Mouse (Mus musculus) embryonic facial prominence, embryonic 15.5 days (tissue): ENCODE data around the gene Txnrd1. TPM values are rescaled to one million over a fixed set of nuclear protein-coding genes. Genes with fewer than 3 reads are reported as not detected.

Experiments
- ATAC-seq: fragments of 200-750 bp; cut with Nextera tagmentation; 2 replicates; pipeline ENCODE4 v1.8.0; 2017; ENCODE audit warnings: low read depth, moderate TSS enrichment; ENCODE audit not compliant: insufficient number of reproducible peaks, low FRiP score, low TSS enrichment
- H3K27ac ChIP-seq: fragments of 300-500 bp; sonication (generic); replicated peaks from 2 replicates; pipeline ENCODE4 v1.5.1; 2015; ENCODE audit warnings: mild to moderate bottlenecking, inconsistent platforms
- H3K27me3 ChIP-seq: fragments of 300-500 bp; sonication (generic); 2 replicates; pipeline ENCODE4 v1.6.1; 2015; ENCODE audit warnings: inconsistent platforms
- H3K36me3 ChIP-seq: fragments of 300-500 bp; sonication (generic); 2 replicates; pipeline ENCODE4 v1.6.1; 2015; ENCODE audit warnings: mild to moderate bottlenecking, inconsistent platforms
- H3K4me1 ChIP-seq: fragments of 300-500 bp; sonication (generic); 2 replicates; pipeline ENCODE4 v1.6.1; 2015; ENCODE audit warnings: inconsistent platforms
- H3K4me2 ChIP-seq: fragments of 300-500 bp; sonication (generic); replicated peaks from 2 replicates; pipeline ENCODE4 v1.6.1; 2015; ENCODE audit warnings: mild to moderate bottlenecking, inconsistent platforms
- H3K4me3 ChIP-seq: fragments of 300-500 bp; sonication (generic); replicated peaks from 2 replicates; pipeline ENCODE4 v1.5.1; 2015; ENCODE audit warnings: mild to moderate bottlenecking, inconsistent platforms
- H3K9ac ChIP-seq: fragments of 300-500 bp; sonication (generic); 2 replicates; pipeline ENCODE4 v1.6.1; 2015; ENCODE audit warnings: inconsistent platforms
- H3K9me3 ChIP-seq: fragments of 300-500 bp; sonication (generic); replicated peaks from 2 replicates; pipeline ENCODE4 v1.6.1; 2016; ENCODE audit warnings: inconsistent platforms
- WGBS: fragments of 180-500 bp; shearing (Covaris S2); methylation state at CpG from one replicate; pipeline ENCODE4 v1.1.7; 2015; 5-methylcytosine and 5-hydroxymethylcytosine counted together
- polyA plus RNA-seq: library from polyadenylated mRNA; unstranded; fragments of >200 nt; fragmentation: Nextera tagmentation; extraction: Ambion mirVana; gene quantifications from 2 replicates; pipeline ENCODE4 v1.2.1, GENCODE M21; 2015

Gene Txnrd1
- polyA plus RNA-seq, 1 experiment from 2014 or later: 78.9 TPM

GRCm38 (mm10) chr10:82817936-82818335 lies 15.8 kb upstream of the Txnrd1 start:
- H3K9me3 ChIP-seq: no peaks in the 10 kb centered on the region
- H3K27me3 ChIP-seq: no peaks in the 10 kb centered on the region
- no peak for ATAC-seq
- peaks cover 11% of the 10 kb centered on the region for H3K4me1 ChIP-seq
- no peak overlapping the region for H3K4me2 ChIP-seq
- no peak overlapping the region for H3K9ac ChIP-seq
- 64% methylated on average over 9 of the region's 9 CpGs for WGBS
- H3K36me3 ChIP-seq: no peaks in the 10 kb centered on the region
- H3K27ac ChIP-seq: no peak overlapping the region
- H3K4me3 ChIP-seq: no peak overlapping the region

- Histone ChIP-seq H3K27me3 (no peaks in the 10 kb centered on the region), H3K4me2 (no peak overlapping the region), H3K36me3 (no peaks in the 10 kb centered on the region), H3K4me1 (peaks cover 14% of the 10 kb centered on the region), H3K27ac (no peak overlapping the region), H3K9me3 (no peaks in the 10 kb centered on the region), H3K4me3 (no peak overlapping the region), H3K9ac (no peak overlapping the region)
- 77% methylated on average over 6 of the region's 6 CpGs for WGBS
- no peak for ATAC-seq
Measured at GRCm38 (mm10) chr10:82818661-82819060, 15.1 kb upstream of the Txnrd1 start.

- WGBS: 41% methylated on average over 14 of the region's 14 CpGs
- peak; percentile 24; the same call in 1 of the 2 replicates for ATAC-seq
Measured at GRCm38 (mm10) chr10:82823108-82823778, 10.5 kb upstream of the Txnrd1 start.

GRCm38 (mm10) chr10:82823779-82824177 lies 10.0 kb upstream of the Txnrd1 start:
- no peak for ATAC-seq
- Histone ChIP-seq H3K27ac (peak overlapping the region; percentile 49), H3K9me3 (no peaks in the 10 kb centered on the region), H3K36me3 (no peaks in the 10 kb centered on the region), H3K9ac (no peak overlapping the region), H3K4me3 (no peak overlapping the region), H3K4me1 (peaks cover 4% of the 10 kb centered on the region; the same call in 1 of the 2 replicates), H3K27me3 (no peaks in the 10 kb centered on the region), H3K4me2 (no peak overlapping the region)
- 57% methylated on average over 5 of the region's 5 CpGs for WGBS

More at GRCm38 (mm10) chr10:82823108-82823778, 10.5 kb upstream of the Txnrd1 start:
- H3K4me3 ChIP-seq: no peak overlapping the region
- no peaks in the 10 kb centered on the region for H3K9me3 ChIP-seq
- H3K27me3 ChIP-seq: no peaks in the 10 kb centered on the region
- peaks cover 4% of the 10 kb centered on the region; the same call in 1 of the 2 replicates for H3K4me1 ChIP-seq
- no peak overlapping the region for H3K4me2 ChIP-seq
- H3K27ac ChIP-seq: peak overlapping the region; percentile 49
- no peaks in the 10 kb centered on the region for H3K36me3 ChIP-seq
- no peak overlapping the region for H3K9ac ChIP-seq

- Histone ChIP-seq H3K36me3 (no peaks in the 10 kb centered on the region), H3K4me3 (no peak overlapping the region), H3K27me3 (no peaks in the 10 kb centered on the region), H3K27ac (no peak overlapping the region), H3K4me2 (no peak overlapping the region), H3K9me3 (no peaks in the 10 kb centered on the region), H3K9ac (no peak overlapping the region), H3K4me1 (peaks cover 4% of the 10 kb centered on the region; the same call in 1 of the 2 replicates)
- no peak for ATAC-seq
- WGBS: 76% methylated on average over 10 of the region's 10 CpGs
Measured at GRCm38 (mm10) chr10:82824541-82824940, 9.2 kb upstream of the Txnrd1 start.

- no peaks in the 10 kb centered on the region for H3K27me3 ChIP-seq
Measured at GRCm38 (mm10) chr10:82826516-82826915, 7.2 kb upstream of the Txnrd1 start.

GRCm38 (mm10) chr10:82835898-82836297 lies 2.1 kb downstream of the Txnrd1 start:
- Histone ChIP-seq H3K9me3 (no peaks in the 10 kb centered on the region), H3K27ac (no peak overlapping the region), H3K27me3 (no peaks in the 10 kb centered on the region), H3K9ac (no peak overlapping the region), H3K4me2 (no peak overlapping the region), H3K4me1 (0 out of 2 replicates have a peak, but pooled peaks cover 7% of the 10 kb centered on the region), H3K4me3 (no peak overlapping the region), H3K36me3 (no peaks in the 10 kb centered on the region)
- ATAC-seq: no peak
- 80% methylated on average over 3 of the region's 3 CpGs for WGBS

More at GRCm38 (mm10) chr10:82826516-82826915, 7.2 kb upstream of the Txnrd1 start:
- Histone ChIP-seq H3K36me3 (no peaks in the 10 kb centered on the region), H3K9me3 (no peaks in the 10 kb centered on the region), H3K4me2 (no peak overlapping the region), H3K4me3 (no peak overlapping the region), H3K4me1 (peaks cover 4% of the 10 kb centered on the region; the same call in 1 of the 2 replicates), H3K27ac (no peak overlapping the region), H3K9ac (no peak overlapping the region)
- WGBS: 41% methylated on average over 6 of the region's 6 CpGs
- no peak for ATAC-seq

GRCm38 (mm10) chr10:82838390-82838789 lies 4.6 kb downstream of the Txnrd1 start:
- H3K9me3 ChIP-seq: no peaks in the 10 kb centered on the region
- ATAC-seq: no peak
- H3K4me2 ChIP-seq: no peak overlapping the region

GRCm38 (mm10) chr10:82844090-82844489 lies 10.3 kb downstream of the Txnrd1 start:
- 49% methylated on average over 6 of the region's 6 CpGs for WGBS
- Histone ChIP-seq H3K9me3 (no peaks in the 10 kb centered on the region), H3K4me1 (no peaks in the 10 kb centered on the region), H3K36me3 (no peaks in the 10 kb centered on the region), H3K4me2 (no peak overlapping the region), H3K27me3 (no peaks in the 10 kb centered on the region), H3K27ac (0 out of 2 replicates have a peak overlapping the region, but pooled peaks have one; percentile 51), H3K4me3 (no peak overlapping the region), H3K9ac (no peak overlapping the region)
- ATAC-seq: peak; percentile 34; the same call in 1 of the 2 replicates

More at GRCm38 (mm10) chr10:82838390-82838789, 4.6 kb downstream of the Txnrd1 start:
- H3K27ac ChIP-seq: no peak overlapping the region
- H3K9ac ChIP-seq: no peak overlapping the region
- no peaks in the 10 kb centered on the region for H3K27me3 ChIP-seq
- H3K4me1 ChIP-seq: 0 out of 2 replicates have a peak, but pooled peaks cover 7% of the 10 kb centered on the region
- 81% methylated on average over 7 of the region's 7 CpGs for WGBS
- H3K36me3 ChIP-seq: no peaks in the 10 kb centered on the region
- no peak overlapping the region for H3K4me3 ChIP-seq

- H3K27ac ChIP-seq: no peak overlapping the region
- H3K4me1 ChIP-seq: no peaks in the 10 kb centered on the region
- no peaks in the 10 kb centered on the region for H3K27me3 ChIP-seq
- H3K9ac ChIP-seq: no peak overlapping the region
- 66% methylated on average over 7 of the region's 8 CpGs for WGBS
- H3K4me3 ChIP-seq: no peak overlapping the region
- H3K36me3 ChIP-seq: no peaks in the 10 kb centered on the region
- no peaks in the 10 kb centered on the region for H3K9me3 ChIP-seq
- no peak overlapping the region for H3K4me2 ChIP-seq
- ATAC-seq: no peak
Measured at GRCm38 (mm10) chr10:82844731-82845130, 11.0 kb downstream of the Txnrd1 start.

- Histone ChIP-seq H3K9me3 (no peaks in the 10 kb centered on the region), H3K36me3 (no peaks in the 10 kb centered on the region), H3K4me2 (no peak overlapping the region), H3K9ac (no peak overlapping the region), H3K4me3 (no peak overlapping the region), H3K27me3 (no peaks in the 10 kb centered on the region), H3K4me1 (peaks cover 7% of the 10 kb centered on the region; the same call in 1 of the 2 replicates), H3K27ac (no peak overlapping the region)
- 82% methylated on average over 9 of the region's 9 CpGs for WGBS
- no peak for ATAC-seq
Measured at GRCm38 (mm10) chr10:82847821-82848459, 14.2 kb downstream of the Txnrd1 start.
